Mouse (Mus musculus) hindbrain, embryonic 10.5 days (tissue): ENCODE measurements at regions not wholly inside any gene's neighbourhood (a gene's known extent, or its start where the extent isn't known, plus 50 kb on each side); places are given as distances from the start of the nearest gene placed in this dataset.

Experiments
- DNase-seq: peaks from one replicate; pipeline ENCODE4 v3.0.0-alpha.2; 2017; ENCODE audit warnings: low spot score
- H3K27ac ChIP-seq: fragments of 300-500 bp; sonication (generic); 2 replicates; pipeline ENCODE4 v1.5.1; 2016; ENCODE audit warnings: mild to moderate bottlenecking, moderate library complexity
- H3K27me3 ChIP-seq: fragments of 300-500 bp; sonication (generic); 2 replicates; pipeline ENCODE4 v1.6.1; 2016; ENCODE audit warnings: mild to moderate bottlenecking; ENCODE audit not compliant: poor library complexity, insufficient read depth, severe bottlenecking
- H3K36me3 ChIP-seq: fragments of 300-500 bp; sonication (generic); 2 replicates; pipeline ENCODE4 v1.6.1; 2016; ENCODE audit warnings: mild to moderate bottlenecking, moderate library complexity
- H3K4me1 ChIP-seq: fragments of 300-500 bp; sonication (generic); replicated peaks from 2 replicates; pipeline ENCODE4 v1.6.1; 2016; ENCODE audit warnings: mild to moderate bottlenecking
- H3K4me3 ChIP-seq: fragments of 300-500 bp; sonication (generic); 2 replicates; pipeline ENCODE4 v1.5.1; 2016; ENCODE audit warnings: mild to moderate bottlenecking, moderate library complexity
- H3K9me3 ChIP-seq: fragments of 300-500 bp; sonication (generic); 2 replicates; pipeline ENCODE4 v1.6.1; 2016; ENCODE audit warnings: mild to moderate bottlenecking, moderate library complexity
- WGBS: fragments of 180-500 bp; shearing (Covaris S2); methylation state at CpG from one replicate; pipeline ENCODE4 v1.1.7; 2016; 5-methylcytosine and 5-hydroxymethylcytosine counted together

DNA sequence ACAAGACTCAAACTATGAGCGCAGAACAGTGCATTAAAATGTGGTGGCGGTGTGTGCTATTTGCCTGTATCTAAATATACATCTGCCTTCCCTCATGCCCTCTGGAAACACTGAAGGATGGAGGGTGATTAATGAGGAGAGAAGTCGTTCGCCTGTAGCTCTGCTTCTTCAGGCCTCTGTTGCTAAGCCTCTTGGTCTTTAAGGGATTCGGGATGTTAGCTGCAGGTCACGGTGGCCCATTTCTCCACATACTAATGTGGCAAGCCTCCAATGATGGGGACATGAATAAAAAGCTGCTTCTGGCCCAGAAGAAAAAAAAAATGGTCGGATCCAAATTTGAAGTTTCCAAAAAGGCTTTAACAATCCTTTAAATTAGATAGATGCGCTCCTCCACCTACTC lies 137.0 kb upstream of the Btg1 start:
- Histone ChIP-seq H3K27me3 (peaks cover 5% of the 10 kb centered on the region; the same call in 1 of the 2 replicates), H3K4me3 (no peak overlapping the region), H3K27ac (no peak overlapping the region), H3K4me1 (peaks cover 19% of the 10 kb centered on the region), H3K36me3 (no peaks in the 10 kb centered on the region), H3K9me3 (no peaks in the 10 kb centered on the region)
- 82% methylated on average over 8 of the region's 8 CpGs for WGBS
- no peak for DNase-seq

DNA sequence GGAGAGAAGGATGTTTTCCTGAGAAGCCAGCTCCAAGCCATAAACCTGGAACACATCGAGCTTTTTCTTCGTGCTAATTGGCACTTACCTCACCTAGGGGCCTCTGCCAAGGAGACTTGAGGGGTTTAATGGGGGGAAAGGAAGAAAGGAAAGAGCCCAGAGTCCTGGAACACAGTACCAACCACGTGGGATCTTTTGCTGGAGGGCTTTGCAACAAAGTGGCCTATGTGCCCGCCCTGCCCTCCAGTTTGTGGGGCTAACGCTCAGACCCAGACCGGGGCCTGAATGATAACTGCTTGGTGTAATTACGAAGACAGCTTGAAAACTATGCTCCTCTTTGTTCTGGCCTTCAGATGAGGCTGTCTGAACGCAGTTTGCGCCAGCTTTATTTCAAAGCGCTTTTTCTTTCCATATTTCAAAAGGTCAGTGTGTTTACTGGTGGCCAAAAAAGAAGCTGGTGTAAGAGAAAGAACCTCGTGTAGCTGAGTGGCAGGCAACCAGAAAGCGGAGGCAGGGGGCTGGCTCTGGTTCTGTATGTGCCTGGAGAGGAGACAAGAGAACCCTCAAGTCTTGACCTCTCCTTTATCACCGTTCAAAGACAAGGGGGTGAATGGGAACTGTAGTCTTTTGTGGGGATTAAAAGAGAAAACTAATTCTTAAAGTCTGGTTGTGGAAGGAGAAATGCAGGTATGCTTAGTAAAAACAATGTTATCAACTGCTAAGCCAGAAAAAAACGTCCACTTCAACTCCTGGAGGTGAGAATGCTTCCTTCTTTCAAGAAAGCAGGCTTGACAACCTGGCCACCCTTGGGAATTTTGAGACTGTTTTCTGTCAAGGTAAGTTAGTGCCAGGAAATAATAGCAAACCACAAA lies 136.1 kb upstream of the Btg1 start:
- peaks cover 19% of the 10 kb centered on the region for H3K4me1 ChIP-seq
- peak overlapping the region; percentile 78 for H3K27ac ChIP-seq
- H3K27me3 ChIP-seq, result peaks cover 5% of the 10 kb centered on the region; the same call in 1 of the 2 replicates
- WGBS, result 37% methylated on average over 14 of the region's 14 CpGs
- no peak overlapping the region for H3K4me3 ChIP-seq
- H3K9me3 ChIP-seq, result no peaks in the 10 kb centered on the region
- DNase-seq, result peak; percentile 21
- H3K36me3 ChIP-seq, result no peaks in the 10 kb centered on the region

DNA sequence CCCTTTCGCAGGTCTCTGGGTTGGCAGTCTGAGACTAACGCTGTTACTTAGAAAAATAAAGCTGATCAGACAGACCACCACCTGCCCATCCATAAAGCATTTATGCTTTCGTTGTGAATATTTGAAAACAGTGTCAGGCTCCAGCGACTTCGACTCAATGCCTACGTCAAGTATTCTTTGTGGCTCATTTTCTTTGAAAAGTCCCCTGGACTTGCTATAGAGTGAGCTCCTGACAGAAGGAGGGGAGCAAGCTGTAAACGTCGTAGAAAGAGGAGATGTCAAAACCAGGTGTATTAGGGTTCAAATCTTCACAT lies 135.5 kb upstream of the Btg1 start:
- 66% methylated on average over 8 of the region's 8 CpGs for WGBS
- no peaks in the 10 kb centered on the region for H3K36me3 ChIP-seq
- H3K9me3 ChIP-seq, result no peaks in the 10 kb centered on the region
- no peak overlapping the region for H3K27ac ChIP-seq
- H3K4me3 ChIP-seq, result no peak overlapping the region
- H3K4me1 ChIP-seq, result peaks cover 19% of the 10 kb centered on the region
- peaks cover 5% of the 10 kb centered on the region; the same call in 1 of the 2 replicates for H3K27me3 ChIP-seq
- DNase-seq, result no peak

DNA sequence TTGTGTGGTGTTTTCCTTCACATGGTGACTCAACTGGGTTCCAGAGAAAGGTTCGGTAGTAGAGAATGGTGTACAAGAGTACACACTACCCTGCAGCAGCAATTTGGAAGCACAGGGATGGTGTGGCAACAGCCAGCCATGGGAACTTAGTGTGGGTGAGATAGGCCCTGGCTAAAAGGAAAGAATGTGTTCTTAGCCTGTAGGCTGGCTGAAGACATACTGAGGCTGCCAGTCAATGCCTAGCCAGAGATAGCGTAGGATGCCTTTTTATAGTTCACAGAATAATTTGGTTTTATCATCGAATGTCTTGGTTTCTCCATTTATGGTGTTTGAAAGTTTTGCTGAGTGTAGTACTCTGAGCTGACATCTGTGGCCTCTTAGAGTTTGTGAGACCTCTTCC lies 130.1 kb upstream of the Btg1 start:
- peaks cover 5% of the 10 kb centered on the region; the same call in 1 of the 2 replicates for H3K27me3 ChIP-seq
- H3K4me3 ChIP-seq, result no peak overlapping the region
- 94% methylated on average over 3 of the region's 3 CpGs for WGBS
- H3K9me3 ChIP-seq, result no peaks in the 10 kb centered on the region
- H3K27ac ChIP-seq, result no peak overlapping the region
- H3K4me1 ChIP-seq, result no peaks in the 10 kb centered on the region
- H3K36me3 ChIP-seq, result no peaks in the 10 kb centered on the region
- no peak for DNase-seq

DNA sequence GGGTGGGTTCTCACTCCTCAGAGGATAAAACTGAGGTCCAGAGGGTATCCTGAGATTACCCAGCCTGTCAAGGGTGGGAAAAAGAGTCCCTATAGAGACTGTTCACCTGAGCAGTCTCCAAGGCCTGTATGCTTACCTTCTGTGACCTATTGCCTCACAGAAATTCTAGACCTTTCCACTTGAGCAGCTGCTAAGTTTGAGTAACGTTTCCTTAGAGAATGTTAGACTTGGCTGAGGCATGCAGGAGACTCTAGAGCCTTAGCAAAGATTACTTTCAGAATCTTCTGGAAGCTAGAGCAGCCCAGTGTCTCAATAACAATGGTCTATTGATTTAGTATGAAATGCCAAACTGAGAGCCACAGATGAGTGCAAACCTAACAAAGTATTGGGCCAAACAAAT lies 123.1 kb upstream of the Btg1 start:
- WGBS, result 57% methylated on average over 1 of the region's 1 CpGs
- H3K27me3 ChIP-seq, result no peaks in the 10 kb centered on the region

DNA sequence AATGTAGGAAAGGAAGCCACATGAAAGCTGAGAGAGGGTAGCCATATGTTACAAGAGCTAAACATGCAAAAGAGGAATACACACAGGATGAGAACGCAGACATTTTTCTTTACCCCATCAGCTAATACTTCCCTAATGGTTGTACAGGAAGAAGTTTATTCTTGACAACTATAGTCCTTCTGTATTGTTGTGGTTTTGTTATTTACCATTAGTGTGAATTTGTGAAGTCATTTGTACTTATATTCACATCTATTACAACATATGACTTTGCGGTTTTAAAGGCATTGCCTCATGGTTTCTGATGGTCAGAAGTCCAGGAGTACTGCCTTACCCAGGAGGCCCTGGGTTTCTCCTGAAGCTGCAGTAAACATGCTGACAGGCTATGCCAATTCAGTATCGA lies 120.1 kb upstream of the Btg1 start:
- Histone ChIP-seq H3K27ac (no peak overlapping the region), H3K9me3 (no peaks in the 10 kb centered on the region), H3K4me1 (no peaks in the 10 kb centered on the region), H3K36me3 (no peaks in the 10 kb centered on the region), H3K27me3 (no peaks in the 10 kb centered on the region), H3K4me3 (no peak overlapping the region)
- WGBS, result 96% methylated on average over 3 of the region's 3 CpGs
- DNase-seq, result no peak

More for the DNA sequence above, 123.1 kb upstream of the Btg1 start:
- Histone ChIP-seq H3K4me1 (no peaks in the 10 kb centered on the region), H3K36me3 (no peaks in the 10 kb centered on the region), H3K27ac (no peak overlapping the region), H3K9me3 (no peaks in the 10 kb centered on the region), H3K4me3 (no peak overlapping the region)
- DNase-seq, result no peak

DNA sequence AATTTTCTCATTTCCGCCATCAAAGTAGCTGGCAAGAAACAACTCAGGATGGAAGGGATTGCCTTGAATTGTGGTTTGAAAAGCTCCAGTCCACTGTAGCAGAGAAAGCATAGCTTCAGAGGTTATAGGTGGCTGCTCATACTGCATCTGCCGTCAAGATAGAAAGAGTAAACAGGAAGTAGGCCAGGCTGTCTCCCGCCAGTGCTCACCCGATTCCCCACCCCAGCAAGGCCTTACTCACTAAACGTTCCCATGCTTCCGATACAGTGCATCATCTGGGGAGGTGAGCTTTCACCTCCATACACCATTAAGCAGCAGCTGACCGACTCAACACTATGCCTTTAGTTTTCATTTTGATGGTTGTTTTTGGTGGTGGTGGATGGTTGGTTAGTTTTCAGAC lies 119.3 kb upstream of the Btg1 start:
- no peak for DNase-seq
- 0 out of 2 replicates have a peak, but pooled peaks cover under 1% of the 10 kb centered on the region for H3K4me1 ChIP-seq

DNA sequence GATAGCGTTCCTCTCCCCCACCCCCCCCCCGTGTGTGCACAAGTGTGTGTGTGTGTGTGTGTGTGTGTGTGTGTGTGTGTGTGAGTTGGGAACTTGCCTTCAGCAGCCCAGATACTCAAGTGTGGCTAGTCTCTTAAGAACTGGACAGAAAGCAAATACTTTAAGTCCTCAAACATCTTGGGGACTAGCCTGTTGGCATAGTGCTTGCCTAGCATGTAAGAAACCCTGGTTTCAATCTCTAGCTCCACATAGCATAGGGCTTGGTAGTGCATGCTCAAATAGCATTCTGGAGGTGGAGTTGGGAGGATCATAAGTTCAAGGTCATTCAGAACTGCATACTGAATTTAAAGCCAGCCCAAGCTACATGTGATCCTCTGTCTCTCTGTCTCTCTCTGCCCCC lies 117.5 kb upstream of the Btg1 start:
- no peak for DNase-seq
- 94% methylated on average over 2 of the region's 2 CpGs for WGBS
- Histone ChIP-seq H3K9me3 (no peaks in the 10 kb centered on the region), H3K4me1 (0 out of 2 replicates have a peak, but pooled peaks cover 5% of the 10 kb centered on the region), H3K27ac (no peak overlapping the region), H3K27me3 (no peaks in the 10 kb centered on the region), H3K36me3 (no peaks in the 10 kb centered on the region), H3K4me3 (no peak overlapping the region)

More for the DNA sequence above, 119.3 kb upstream of the Btg1 start:
- Histone ChIP-seq H3K4me3 (no peak overlapping the region), H3K27me3 (no peaks in the 10 kb centered on the region), H3K27ac (no peak overlapping the region), H3K36me3 (no peaks in the 10 kb centered on the region), H3K9me3 (no peaks in the 10 kb centered on the region)
- WGBS, result 95% methylated on average over 7 of the region's 7 CpGs

DNA sequence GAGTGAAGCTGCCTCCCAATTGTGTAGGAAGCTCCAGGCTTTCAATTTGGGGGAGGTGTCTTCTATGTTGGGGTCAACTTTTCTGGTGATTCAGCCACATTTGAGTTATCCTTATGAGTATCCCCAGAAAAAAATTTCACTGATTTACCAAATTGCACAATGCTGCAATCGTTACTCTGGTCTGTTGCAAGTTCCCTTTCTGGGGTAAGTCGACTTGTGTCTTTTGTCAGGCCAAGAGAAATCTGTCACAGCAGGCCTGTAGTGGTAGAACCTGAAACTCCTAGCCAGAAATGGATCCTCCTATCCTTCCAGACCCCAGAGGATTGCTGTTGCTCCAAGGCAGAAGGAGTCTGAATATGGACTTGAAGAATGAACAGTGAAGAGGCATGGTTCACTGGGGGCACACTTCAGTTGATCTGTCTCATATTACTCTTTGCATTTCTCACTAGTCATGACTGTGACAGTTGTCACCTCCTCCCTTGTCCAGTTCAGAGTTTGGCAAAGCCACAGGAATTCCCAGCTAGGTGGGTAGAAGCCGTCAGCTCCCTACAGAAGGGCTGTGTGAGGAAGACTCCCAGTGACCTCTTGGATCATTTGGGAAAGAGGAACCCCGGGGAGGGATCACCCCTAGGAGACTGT lies 114.6 kb upstream of the Btg1 start:
- 0 out of 2 replicates have a peak, but pooled peaks cover 5% of the 10 kb centered on the region for H3K4me1 ChIP-seq
- no peaks in the 10 kb centered on the region for H3K36me3 ChIP-seq
- no peaks in the 10 kb centered on the region for H3K9me3 ChIP-seq
- WGBS, result 83% methylated on average over 4 of the region's 4 CpGs
- no peak overlapping the region for H3K4me3 ChIP-seq
- no peak overlapping the region for H3K27ac ChIP-seq
- no peak for DNase-seq
- no peaks in the 10 kb centered on the region for H3K27me3 ChIP-seq

DNA sequence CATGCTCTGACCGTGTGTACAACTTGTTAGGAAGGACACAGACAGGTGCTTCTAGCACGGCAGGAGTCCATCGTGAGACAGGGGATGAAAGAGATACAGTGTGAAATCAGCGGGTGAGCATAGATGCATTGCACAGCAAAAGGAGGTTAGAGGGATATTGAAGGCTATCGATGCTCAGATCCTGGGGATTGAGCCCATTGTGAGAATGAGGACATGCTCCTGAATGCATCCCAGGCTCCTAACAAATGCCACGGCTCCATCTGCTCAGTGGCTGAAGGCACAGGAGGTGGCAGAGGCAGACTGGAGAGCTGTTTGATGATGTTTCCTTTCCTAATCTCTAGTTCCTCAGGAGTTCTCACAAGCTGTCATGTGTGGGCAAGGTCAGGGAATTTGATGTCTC lies 114.1 kb upstream of the Btg1 start:
- 0 out of 2 replicates have a peak, but pooled peaks cover 5% of the 10 kb centered on the region for H3K4me1 ChIP-seq
- H3K27ac ChIP-seq, result no peak overlapping the region
- no peak overlapping the region for H3K4me3 ChIP-seq
- WGBS, result 76% methylated on average over 6 of the region's 6 CpGs
- no peaks in the 10 kb centered on the region for H3K36me3 ChIP-seq
- no peaks in the 10 kb centered on the region for H3K27me3 ChIP-seq
- no peak for DNase-seq
- H3K9me3 ChIP-seq, result no peaks in the 10 kb centered on the region

DNA sequence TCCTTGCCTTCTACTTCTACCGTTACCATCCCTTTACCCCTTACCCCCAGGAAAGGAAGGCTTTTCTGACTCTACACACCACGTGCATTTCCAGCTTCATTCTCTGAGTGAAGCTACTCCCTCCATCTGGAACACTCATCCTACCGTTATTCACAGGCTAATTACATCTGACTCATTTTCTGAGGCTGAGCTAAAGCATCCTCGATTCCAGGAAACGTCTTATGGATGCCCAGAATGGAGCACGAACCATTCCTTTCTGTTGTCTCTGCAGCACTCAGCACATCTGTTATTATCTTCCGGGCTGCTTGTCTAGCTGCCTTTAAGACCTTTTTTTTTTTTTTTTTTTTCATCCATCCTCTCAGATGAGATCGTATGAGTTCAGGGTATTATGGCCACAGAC lies 112.5 kb upstream of the Btg1 start:
- Histone ChIP-seq H3K27me3 (no peaks in the 10 kb centered on the region), H3K36me3 (no peaks in the 10 kb centered on the region), H3K4me3 (no peak overlapping the region), H3K4me1 (0 out of 2 replicates have a peak, but pooled peaks cover 5% of the 10 kb centered on the region), H3K9me3 (no peaks in the 10 kb centered on the region), H3K27ac (no peak overlapping the region)
- no peak for DNase-seq
- 87% methylated on average over 8 of the region's 8 CpGs for WGBS

DNA sequence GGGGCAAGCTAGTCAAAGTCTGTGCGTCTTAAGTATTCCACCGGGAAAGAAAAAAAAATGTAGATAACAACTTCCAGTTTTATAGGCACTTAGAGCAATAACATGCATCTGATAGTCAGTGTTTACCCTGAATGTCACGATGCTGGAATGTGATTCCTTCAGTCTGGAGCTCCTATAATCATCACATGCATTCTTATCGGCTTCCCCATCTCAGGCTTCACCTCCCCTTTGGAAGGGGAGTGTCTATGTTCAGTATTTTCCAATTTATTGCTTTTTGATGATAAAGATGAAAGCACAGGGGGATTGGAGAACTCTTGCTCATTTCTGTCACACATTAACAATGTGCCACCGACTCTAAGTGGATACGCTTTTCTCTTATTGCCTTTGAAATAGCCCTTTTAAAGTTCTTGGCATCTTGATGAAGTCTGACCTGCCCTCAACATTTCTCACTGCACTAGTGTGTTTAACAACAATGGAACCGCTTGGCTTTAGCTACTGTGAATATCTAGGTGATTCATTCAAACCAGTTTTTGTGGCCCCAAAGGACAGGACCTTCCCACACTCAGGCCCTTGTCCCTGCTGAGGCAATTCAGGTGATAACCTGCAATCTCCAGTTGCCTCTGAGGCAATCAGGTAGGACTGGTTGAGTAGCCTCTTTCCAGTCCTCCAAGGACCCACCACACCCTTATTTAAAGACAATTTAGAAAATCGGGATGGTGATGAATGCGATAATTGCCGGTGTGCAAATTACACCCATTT lies 101.5 kb upstream of the Btg1 start:
- WGBS, result 91% methylated on average over 10 of the region's 10 CpGs
- Histone ChIP-seq H3K27ac (no peak overlapping the region), H3K27me3 (no peaks in the 10 kb centered on the region), H3K4me1 (no peaks in the 10 kb centered on the region), H3K9me3 (no peaks in the 10 kb centered on the region), H3K36me3 (no peaks in the 10 kb centered on the region), H3K4me3 (no peak overlapping the region)
- DNase-seq, result no peak

DNA sequence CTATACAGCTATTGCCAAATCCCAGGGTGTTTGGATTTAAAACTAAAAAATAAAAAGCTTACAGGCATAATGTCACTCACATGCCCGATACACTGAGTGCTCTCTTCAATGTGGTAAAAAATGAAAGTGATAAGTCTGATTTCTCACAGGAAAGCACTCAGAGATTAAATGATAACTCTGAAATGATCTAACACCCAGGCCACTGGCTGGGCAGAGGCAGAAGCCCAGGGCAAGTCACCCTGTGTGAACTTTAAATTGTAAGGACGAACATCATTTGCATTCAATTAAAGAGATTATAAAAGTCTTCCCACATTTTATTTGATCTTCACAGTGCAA lies 100.9 kb upstream of the Btg1 start:
- Histone ChIP-seq H3K36me3 (no peaks in the 10 kb centered on the region), H3K4me3 (no peak overlapping the region), H3K27me3 (no peaks in the 10 kb centered on the region), H3K27ac (no peak overlapping the region), H3K9me3 (no peaks in the 10 kb centered on the region), H3K4me1 (peaks cover under 1% of the 10 kb centered on the region)
- 84% methylated on average over 2 of the region's 2 CpGs for WGBS
- DNase-seq, result no peak
